Mouse (Mus musculus) left cerebral cortex, adult 11 months (tissue): ENCODE measurements around the gene Olfr1090.

ENCODE experiments used
- DNase-seq: peaks from one replicate; pipeline ENCODE4 v3.0.0; 2022; ENCODE audit warnings: low spot score

Gene Olfr1090

GRCm38 (mm10) chr2:86758893-86759292 is at the start of gene Olfr1090:
TSS of gene Olfr1090 (minus strand) at chr2:86758993.
- no peak for DNase-seq

- no peak for DNase-seq
These were observed 23.4 kb upstream of the Olfr1090 start, which contains the start of gene Olfr1093 for GRCm38 (mm10) chr2:86782179-86782578. TSS of gene Olfr1093 (plus strand) at chr2:86782479.

- DNase-seq = no peak
These were observed 2.3 kb upstream of the Olfr1090 start for GRCm38 (mm10) chr2:86761050-86761449.

GRCm38 (mm10) chr2:86733601-86734000 is 25.2 kb downstream of the Olfr1090 start, which contains the start of gene Olfr1089:
TSS of gene Olfr1089 (minus strand) at chr2:86733701.
- DNase-seq = no peak
